In genomic region chr3:35988031-35988430, GRCm38 (mm10) we compare ENCODE assay signal across 17 mouse cellular contexts. TPM values are rescaled to one million over a fixed set of nuclear protein-coding genes. Genes with fewer than 3 reads are reported as not detected.
DNase-seq lines count a peak whose midpoint lies in the region.
"Had no signal": no experiment of that assay in that cellular context is flagged by ENCODE, and none has a peak within 500 bp of the region (broad histone marks: within the 10 kb centered on the region; RNA-seq: fewer than 3 reads in every experiment).

No protein-coding gene starts in this region.

- H3K9me3 ChIP-seq in heart, embryonic 10.5 days: no peaks in the 10 kb centered on the region
- H3K9me3 ChIP-seq: G1E had no signal

- peak; percentile 98 for DNase-seq in fat pad, adult 2 months (ENCODE audit: extremely low read depth, low read depth, low spot score)
- DNase-seq in gonadal fat pad, adult 2 months (ENCODE audit: low read depth): peak; percentile 91
- DNase-seq in heart, embryonic 10.5 days (ENCODE audit: low spot score): no peak
- no peak for DNase-seq in yolk sac, embryonic 10.5 days (ENCODE audit: low spot score)
- DNase-seq: adrenal gland, adult 2 months; adrenal gland, adult 8-10 months; adrenal gland, postnatal 10 days; adrenal gland, postnatal 14 days; adrenal gland, postnatal 25 days; adrenal gland, postnatal 36 days; B cell, adult 2 months; cerebellum, adult 11 months; cerebellum, adult 11-12 months; cerebellum, adult 18-20 months had no signal

- H3K4me1 ChIP-seq in heart, embryonic 10.5 days: no peaks in the 10 kb centered on the region

- H3K27me3 ChIP-seq in heart, embryonic 10.5 days (ENCODE audit: insufficient read depth, poor library complexity, severe bottlenecking): no peaks in the 10 kb centered on the region
- H3K27me3 ChIP-seq: CH12.LX, Patski had no signal

- no peak overlapping the region for H3K27ac ChIP-seq in heart, embryonic 10.5 days

- no peak overlapping the region for H3K4me3 ChIP-seq in heart, embryonic 10.5 days

- peaks cover 68% of the 10 kb centered on the region for H3K36me3 ChIP-seq in heart, embryonic 10.5 days

- 95% methylated on average over 6 of the region's 6 CpGs for WGBS in heart, embryonic 10.5 days

RNA-seq across cellular contexts. Expression of gene Mccc1, which starts 12.4 kb away (rescaled TPM):
- 40.5 and 40.7 TPM in 2 replicates for polyA plus RNA-seq in gonadal fat pad, adult 2 months (2012; rRNA removed)
- 45.5 and 48.9 TPM in 2 replicates for polyA plus RNA-seq in heart, embryonic 10.5 days (2016; fragmentation: Nextera tagmentation; extraction: Ambion mirVana)

RNA-seq across cellular contexts. Expression of gene Dcun1d1, which starts 50.8 kb away (rescaled TPM):
- polyA plus RNA-seq in gonadal fat pad, adult 2 months (2012; rRNA removed): 5.8 and 7.4 TPM in 2 replicates
- polyA plus RNA-seq in heart, embryonic 10.5 days (2016; fragmentation: Nextera tagmentation; extraction: Ambion mirVana): 80.2 and 89.6 TPM in 2 replicates

Comparison
In these comparisons a context has a peak if more than half of its experiments do, and no peak if none do; other contexts are left out.
1. DNase-seq: peak in fat pad, adult 2 months (single experiment) and gonadal fat pad, adult 2 months (single experiment); none in heart, embryonic 10.5 days (single experiment) and yolk sac, embryonic 10.5 days (single experiment).